Mouse (Mus musculus) thymus, adult 18-20 months (tissue): Measurements from ENCODE around the gene Plekha6.

Source experiments
- DNase-seq, 2 experiments: peaks; one replicate each; pipeline ENCODE4 v3.0.0; 2022; ENCODE audit warnings: mixed read lengths in 2 of 2

Plekha6 gene

DNA sequence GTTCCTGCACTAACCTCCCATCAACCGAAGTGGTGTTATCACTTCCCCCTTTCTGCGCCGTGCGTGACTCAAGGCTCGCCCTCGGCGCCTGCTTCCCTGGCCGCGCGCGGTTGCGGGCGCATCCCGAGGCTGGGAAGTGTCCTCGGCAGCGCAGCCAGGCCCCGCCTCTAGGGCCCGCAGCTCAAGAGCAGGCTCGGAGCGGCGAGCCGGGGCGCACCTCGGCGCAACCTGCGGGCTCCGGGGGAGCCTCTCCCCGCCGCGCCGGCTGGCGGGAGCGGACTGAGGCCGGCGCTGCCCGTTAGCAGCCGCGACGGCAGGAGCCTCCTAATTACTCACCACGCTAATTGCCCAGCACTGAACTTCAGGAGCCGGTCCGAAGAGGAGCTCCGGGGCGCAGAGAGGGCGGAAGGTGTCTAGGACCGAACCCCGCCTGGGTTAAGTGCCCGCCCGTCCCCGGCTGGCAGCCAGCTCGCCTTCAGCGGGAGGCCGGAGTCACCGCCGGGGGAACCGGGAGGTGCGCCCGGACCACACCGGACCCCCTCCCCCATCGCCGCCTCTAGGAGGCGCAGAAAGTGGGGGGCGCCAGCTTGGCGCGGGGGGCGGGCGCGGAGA, at the start of gene Plekha6:
Gene Plekha6 (plus strand): TSS at position 391 of the 612 bp plus-strand sequence.
- peak in 1 of 2 experiments; percentile 16 for DNase-seq

DNA sequence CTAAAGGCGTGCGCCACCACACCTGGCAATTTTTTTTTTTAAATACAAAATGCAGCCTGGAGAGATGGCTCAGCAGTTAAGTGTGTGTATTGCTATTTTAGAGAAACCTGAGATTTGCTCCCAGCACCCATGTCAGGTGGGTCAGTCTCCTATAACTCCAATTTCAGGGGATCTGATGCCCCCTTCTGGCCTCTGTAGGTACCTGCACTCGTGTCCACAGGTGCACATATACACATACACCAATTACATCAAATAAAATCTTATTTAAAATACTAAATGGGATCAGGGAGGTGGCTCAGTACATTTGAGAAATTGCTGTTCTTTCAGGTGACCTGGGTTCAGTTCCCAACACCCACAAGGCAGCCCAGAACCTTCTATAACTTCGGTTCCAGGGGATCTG, 47.9 kb upstream of the Plekha6 start:
- DNase-seq = no peak

DNA sequence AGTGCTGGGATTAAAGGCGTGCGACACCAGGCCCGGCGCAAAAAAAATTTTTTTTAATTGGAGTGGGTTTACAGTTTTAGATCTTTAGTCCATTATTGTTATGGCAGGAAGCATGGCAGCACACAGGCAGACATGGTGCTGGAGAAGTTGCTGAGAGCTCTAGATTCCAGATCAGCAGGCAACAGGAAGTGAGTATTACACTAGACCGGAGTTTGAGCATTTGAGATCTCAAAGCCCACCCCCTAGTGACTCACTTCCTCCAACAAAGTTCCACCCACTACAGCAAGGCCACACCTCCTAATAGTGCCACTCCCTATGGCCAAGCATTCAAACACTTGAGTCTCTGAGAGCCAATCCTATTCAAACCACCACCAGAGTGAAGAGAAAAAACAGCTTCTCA, 45.9 kb upstream of the Plekha6 start:
- no peak for DNase-seq

DNA sequence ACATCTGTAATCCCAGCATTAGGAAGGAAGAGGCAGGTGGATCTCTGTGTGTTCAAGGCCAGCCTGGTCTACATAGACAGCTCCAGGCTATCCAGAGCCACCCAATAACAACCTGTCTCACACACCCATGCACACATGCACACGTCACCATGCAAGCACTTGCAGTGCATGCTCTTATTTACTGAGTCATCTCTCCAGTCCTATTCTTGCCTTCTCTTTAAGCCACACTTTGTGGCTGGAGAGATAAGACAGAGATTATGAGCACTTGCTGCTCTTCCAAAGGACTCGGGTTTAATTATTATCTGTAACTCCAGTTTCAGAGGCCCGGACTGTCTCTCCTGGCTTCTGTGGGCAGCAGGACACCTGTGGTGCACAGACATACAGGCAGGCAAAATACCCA, 45.2 kb upstream of the Plekha6 start:
- DNase-seq = no peak

DNA sequence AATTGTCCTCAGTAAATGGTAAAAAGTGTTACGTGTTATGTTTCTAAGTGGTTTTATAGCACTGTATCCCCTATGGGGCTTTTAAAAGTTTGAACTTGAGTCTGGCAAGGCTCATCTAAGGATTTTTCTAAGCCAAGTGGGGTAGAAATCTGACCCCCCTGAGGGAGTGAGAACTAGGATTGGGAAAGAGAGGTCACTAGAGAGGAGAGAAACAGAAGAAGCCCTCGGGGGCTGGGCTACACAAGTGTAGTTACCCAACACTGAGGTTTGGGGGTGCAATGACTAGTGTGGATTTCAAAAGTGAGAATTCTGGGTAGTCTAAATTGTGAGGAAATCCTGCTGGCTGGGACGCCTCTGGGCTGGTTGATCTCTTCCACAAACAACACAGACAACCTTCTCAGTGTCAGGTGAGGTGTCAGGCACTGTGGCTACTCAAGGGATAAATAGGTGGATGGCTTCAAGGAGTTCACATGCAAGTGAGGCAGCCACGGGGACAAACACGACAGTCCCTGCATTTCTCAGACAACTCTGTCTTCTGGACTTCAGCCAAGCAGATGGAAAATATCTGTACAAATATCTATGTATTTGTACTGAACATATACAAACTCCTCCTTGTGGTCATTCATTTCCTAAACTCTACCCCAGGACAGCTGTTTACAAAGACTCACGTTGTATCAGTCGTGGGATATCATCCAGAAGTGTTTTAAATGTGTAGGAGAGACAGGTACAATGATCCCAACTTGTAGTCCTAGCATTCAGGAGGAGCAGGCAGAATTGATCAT, 43.9 kb upstream of the Plekha6 start:
- DNase-seq = no peak

DNA sequence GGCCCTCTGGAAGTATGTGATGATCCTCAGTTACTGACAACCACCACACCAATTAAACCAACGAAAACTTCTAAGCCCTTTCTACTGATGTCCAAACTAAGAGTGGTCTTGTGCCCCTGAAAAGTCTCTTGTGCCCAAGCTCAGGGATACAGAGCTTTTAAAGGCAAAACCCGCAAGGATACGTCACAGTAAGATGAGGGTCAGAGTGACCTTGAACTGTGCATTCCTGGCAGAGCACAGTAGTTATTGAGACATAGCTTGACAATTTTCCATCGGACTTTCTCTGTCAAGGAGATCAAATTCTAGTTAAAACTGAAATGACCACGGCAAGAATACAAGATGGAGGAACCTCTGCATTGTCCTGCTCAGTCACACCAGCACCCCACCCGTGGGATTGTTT, 42.8 kb upstream of the Plekha6 start:
- no peak for DNase-seq

DNA sequence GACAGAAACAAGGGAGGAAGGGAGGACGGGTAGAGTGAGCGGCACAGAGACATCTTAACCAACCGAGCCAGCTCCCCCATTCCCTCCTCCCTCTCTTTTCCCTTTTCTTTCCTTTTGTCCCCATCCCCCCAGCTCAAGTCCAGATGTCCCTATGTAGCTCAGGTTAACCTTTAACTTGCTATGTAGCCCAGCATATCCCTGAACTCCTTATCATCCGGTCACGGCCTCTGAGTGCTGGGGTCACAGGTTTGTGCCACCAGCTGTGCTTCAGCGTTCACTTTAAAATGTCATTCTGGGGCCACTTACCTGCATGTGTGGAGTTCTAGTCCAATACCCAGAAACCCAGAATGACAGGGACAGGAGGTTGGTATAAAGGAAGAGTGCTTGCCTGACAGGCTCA, 39.9 kb upstream of the Plekha6 start:
- DNase-seq = no peak

DNA sequence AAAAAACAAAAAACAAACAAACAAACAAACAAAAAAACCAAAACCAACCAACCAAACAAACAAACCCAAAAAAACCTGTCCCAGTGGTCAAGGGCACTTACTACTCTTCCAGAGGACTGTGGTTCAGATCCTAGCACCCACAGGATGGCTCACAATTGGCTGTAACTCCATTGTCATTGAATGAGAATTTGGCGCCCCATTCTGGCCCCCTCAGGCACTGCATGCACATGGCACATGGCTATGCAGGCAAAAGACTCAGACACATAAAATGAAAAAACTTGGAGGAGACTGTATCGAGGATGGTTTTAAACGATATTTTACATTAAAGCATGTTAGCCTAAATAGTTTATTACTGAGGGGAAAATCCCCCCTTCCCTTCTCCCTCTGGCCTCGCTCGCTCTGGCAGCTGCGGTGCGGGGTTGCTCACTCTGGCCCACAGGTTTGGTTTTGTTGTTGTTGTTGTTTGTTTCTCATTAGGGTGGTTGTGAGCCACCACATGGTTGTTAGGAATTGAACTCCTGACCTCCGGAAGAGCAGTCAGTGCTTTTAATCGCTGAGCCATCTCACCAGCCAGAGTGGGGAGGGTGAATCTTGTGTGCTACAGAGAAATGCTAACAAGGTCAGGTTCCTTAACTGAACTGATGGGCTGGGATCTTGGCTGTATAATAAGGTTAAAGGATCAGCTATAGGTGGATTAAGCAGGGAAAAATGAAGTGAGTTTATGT, 38.2 kb upstream of the Plekha6 start:
- no peak for DNase-seq

DNA sequence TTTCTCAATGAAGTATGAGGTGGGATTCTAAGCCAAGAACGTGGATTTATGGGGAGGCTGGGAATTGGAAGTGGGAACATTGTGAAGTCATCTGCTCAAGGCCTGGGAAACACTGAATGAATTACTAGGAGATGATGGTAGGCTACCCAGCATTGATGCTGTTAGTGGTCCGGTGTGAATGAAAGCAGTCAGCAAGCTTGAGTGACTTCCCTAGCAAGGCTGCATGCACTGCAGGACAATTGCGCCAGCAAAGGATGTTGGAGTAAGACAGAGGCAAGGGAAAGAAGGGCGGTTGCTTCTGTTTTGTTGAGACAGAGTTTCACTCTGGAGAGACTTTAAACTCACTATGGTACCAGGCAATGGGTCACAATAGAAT, 37.7 kb upstream of the Plekha6 start:
- DNase-seq = no peak

DNA sequence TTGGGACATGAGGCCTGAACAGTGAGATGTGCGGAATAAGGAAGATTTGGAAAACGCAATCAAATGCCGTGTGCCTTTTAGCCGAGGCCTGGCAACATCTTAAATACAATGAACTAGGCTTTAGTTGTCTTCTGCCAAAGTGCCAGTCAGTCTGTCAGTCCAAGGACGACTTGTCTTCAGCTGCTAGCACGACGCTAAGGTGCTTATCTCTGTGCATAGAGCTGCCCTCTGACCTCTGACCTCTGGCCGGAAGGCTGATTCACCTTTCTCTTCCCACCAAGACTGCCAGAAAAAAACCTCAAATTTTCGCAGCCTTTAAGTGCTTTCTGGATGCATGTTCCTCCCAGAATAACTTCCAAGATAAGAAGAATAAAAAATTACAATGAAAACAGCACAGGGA, 36.7 kb upstream of the Plekha6 start:
- no peak for DNase-seq

DNA sequence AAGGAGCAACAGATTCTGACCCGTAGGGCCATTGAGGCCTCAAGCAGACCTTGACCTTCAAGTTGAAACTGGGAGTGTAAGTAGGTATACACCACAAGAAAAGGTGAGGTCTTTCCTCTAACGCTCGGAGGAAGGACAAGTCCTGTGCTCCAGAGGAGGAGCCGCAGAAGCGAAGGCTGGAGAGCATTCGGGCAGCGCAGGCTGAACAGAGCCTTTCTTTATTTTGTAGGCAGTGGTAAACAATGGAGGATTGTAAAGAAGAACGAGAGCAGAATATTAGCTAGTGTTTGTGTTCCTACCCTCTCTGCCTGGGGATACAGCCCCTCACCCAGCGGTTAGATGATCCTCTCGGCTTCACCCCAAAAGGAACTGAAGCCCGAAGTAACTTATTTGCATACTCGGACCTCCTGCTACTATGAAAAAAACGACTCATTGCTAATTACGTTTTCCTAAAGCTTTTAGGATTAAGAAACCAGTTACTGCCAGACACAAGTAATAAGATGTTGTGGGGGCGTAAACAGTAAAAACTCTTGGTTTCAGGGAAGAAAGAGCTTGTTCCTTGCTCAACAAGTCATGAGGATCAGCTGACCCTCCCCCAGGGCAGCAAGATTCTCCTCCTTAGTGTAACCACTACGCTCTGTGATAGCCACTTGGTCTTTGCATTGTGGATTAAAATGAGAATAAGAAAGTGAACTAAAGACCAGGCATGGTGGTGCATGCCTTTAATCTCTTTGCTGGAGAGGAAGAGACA, 34.4 kb upstream of the Plekha6 start:
- no peak for DNase-seq

DNA sequence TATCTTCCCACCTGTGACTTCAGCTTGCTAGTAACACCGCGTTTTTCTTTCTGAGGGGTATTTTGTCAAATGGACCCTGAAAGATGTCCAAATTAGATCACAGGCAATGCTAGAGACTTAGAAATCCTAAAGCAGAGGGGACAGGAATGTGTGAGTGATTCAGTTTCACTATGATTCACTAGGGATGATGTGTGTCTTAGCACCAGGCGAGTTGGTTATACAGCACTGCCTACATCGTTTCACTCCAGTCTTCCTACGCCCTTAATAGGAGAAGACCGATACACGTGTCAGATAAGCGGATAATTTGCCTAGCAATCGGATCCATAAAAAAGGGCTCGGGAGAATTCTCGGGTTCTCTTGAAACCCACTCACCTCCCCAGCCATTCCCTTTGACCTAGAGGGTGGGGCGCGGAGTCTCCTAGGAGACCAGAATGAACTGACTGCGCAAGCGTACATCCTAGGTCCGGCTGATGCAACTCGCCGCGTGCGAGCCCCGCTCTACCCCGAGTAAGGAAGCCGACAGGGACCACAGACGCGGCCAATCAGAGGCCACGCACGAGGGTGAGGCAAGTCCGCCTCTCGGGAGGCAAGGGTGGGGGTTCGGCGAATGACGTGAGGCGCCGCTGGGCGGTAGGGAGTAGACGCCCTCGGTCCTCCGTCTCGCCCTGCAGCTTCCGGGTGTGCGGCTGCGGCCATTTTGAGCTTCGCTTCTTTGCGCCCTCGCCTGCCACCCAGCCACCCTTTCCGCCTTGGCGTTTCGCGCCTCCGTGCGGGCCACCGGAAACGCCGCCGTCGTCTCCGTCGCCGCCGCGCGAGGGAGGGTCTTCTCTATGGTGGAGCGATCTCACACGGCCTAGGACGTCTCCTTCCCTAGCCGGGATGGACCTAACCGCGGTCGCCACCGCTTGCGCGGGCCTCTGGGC, 33.1 kb upstream of the Plekha6 start, which contains the start of gene Ppp1r15b:
Gene Ppp1r15b (plus strand): TSS at position 506 of the 923 bp plus-strand sequence.
- peak; percentile 99 for DNase-seq

DNA sequence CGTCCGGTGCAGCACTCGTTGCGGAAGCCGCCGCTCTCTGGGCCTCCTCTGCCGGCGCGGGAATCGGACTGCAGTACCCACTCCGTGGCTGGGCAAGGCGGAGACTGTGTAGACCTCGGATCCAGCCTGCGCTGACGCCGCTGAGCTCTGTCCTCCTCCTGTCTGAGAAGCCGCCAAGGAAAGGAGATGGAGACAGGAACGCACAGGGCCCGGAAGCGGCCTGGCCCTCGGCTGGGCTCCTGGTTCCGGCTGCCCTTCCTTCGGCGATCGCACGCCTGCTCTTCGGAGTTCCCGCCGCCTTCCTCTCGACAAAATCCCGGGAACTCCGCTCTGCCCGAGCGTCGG, 32.5 kb upstream of the Plekha6 start:
- DNase-seq = no peak

DNA sequence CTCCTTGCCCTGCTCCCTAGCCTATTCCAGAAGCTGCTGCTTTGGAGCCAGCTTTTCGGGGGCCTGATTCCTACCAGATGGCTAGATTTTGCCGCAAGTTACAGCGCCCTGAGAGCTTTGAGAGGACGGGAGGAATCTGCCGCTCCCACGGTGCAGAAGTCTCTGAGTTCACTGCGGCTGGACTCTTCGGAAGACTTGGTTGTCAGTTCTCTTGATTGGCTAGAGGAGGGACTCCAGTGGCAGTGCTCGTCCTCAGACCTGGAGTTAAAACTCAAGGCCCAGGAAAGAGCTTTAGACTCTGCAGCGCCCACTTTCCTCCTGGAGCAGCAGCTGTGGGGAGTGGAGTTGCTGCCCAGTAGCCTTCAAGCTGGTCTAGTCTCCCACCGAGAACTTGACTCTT, 32.1 kb upstream of the Plekha6 start:
- peak in 1 of 2 experiments; percentile 10 for DNase-seq

DNA sequence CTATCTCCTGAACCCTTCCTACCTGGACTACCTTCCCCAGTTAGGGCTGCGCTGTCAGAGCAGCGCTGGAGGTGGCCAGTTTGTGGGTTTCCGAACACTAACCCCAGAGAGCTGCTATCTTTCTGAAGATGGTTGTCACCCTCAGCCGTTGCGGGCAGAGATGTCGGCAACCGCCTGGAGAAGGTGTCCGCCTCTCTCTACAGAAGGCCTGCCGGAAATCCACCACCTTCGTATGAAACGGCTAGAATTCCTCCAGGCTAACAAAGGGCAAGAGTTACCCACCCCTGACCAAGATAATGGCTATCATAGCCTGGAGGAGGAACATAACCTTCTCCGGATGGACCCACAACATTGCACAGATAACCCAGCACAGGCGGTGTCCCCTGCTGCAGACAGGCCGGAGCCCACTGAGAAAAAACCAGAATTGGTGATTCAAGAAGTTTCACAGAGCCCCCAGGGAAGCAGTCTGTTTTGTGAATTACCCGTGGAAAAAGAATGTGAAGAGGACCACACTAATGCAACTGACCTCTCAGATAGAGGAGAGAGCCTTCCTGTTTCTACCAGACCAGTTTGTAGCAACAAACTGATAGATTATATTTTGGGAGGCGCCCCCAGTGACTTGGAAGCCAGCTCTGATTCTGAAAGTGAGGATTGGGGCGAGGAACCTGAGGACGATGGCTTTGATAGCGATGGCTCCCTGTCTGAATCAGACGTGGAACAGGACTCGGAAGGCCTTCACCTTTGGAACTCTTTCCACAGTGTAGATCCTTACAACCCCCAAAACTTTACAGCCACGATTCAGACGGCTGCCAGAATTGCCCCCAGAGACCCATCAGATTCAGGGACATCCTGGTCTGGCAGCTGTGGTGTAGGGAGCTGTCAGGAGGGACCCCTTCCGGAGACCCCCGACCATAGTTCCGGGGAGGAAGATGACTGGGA, 31.4 kb upstream of the Plekha6 start:
- peak; percentile 9 to 21 for DNase-seq

DNA sequence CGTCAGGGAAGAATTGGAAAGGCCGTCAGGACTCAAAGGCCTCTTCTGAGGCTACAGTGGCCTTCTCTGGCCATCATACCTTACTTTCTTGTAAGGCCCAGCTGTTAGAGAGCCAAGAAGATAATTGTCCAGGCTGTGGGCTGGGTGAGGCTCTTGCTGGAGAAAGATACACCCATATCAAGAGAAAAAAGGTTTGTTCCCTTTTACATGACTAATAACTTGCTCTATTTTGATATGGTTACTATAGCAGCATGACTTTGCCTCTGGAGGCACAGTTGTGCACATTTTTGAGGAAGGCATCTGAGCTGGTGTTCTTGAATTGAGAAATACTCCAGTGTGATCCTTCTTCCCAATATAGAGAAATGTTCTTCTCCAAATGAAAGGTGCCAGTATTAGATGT, 30.6 kb upstream of the Plekha6 start:
- no peak for DNase-seq

DNA sequence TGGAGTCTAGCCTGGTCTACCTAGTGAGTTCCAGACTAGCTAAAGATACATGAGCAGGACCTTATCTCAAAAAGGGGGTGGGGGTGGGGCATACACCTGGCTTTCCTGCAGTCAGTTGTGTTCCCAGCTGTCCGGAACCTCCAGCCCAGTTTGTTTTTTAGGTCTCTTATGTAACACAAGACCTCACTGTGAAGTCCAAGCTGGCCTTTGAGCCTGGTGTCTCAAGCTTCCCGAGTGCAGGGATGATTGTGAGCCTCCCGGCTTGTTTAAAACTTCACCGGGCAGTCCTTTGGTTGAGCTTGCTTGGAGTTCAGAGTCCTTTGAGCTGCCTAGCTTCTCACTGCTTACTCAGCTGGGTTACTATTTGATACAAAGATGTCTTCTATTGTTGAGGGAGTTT, 29.9 kb upstream of the Plekha6 start:
- DNase-seq = no peak

DNA sequence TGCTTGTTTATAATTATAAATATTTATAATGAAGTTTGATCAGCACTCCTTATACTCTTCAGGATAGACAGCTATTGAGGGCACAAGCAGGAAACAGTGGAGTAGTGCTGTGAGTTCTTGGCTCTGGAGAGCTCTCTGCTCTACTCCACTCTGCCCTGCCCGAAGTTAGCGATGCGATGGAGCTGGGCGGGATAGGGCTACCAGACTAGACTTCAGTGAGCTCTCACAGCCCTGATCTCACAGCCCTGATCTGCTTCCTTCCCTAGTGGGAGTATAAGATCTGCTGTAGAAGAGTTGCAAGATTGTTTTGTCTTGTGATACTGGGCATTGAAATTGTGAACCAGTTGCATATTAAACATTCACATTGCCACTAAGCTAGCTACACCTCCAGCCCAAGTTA, 29.1 kb upstream of the Plekha6 start:
- no peak for DNase-seq

DNA sequence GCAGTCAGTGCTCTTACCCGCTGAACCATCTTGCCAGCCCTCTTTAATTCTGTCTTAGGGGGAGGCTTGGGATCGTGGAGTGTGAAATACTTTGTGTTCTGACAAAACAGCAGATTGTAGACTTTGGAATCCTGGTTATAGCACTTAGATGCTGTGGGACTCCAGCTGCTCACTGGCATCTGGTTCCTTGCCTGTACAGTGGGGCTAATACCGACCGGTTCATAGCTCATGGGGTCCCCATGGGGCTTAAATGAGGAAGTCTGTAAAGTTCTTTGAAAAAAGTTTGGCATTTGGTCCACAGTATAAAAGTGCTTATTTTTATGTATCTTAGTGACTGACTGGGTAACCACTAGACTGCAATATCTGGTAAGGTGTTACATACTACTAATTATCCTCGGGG, 28.2 kb upstream of the Plekha6 start:
- DNase-seq = no peak

DNA sequence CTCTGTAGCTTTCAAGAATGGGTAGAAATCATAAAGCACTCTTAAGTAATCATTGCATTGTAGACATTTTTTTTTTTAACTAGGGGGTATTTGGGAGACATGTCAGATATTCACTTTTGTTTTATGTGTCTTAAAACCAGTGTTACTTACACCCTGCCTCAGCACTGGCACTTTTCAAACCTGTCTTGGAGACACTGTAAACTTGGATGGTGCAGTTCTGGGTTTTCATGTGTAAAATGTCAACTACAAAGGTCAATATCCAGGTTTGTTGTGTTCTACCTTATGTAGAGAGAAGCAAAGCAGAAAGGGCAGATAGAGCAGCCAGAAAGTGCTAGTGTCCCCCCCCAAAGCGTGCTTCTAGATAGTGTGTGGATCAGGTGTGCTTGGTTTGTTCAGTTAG, 25.6 kb upstream of the Plekha6 start:
- DNase-seq = no peak
